Mouse (Mus musculus): Measurements from ENCODE around the gene Cabp2.

Cabp2 gene

DNA sequence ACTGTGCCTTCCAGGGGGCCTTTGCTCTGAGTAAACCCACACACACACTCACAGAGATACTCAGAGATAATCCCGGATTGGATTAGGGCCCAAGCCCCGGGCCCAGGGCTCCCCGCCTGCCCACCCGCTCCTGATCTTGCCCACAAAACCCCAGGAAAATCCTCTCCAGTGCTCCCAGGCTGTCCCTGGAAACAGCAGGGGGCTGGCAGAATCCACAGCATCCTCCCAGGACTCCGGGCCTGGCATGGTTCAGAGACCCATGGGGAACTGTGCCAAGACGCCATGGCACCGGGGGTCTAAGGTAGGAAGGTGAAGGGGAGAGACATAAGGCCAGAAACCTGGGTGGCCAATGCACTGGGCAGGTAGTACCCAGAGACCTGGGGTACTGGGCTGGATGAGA, 1.9 kb downstream of the Cabp2 start:
- no peak for DNase-seq

DNA sequence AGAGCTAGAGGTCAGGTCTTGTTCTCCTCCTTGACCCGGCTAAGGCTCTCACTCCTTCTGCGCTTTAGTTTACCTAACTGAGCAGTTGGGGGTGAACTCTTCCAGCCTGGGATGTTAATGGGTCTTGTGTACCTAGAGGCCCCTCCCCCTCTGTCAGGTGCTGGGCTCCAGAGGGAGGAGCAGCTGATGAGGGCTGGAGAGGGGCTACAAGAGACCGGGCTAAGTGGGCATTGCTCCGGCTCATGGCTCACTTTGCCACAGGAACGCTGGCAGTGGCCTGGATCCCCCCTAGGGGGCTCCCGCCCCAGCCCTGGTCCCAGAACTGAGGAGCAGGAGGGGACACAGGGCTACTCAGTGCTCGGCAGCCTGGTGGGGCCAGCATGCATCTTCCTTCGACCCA, 2.4 kb downstream of the Cabp2 start:
- no peak for DNase-seq

DNA sequence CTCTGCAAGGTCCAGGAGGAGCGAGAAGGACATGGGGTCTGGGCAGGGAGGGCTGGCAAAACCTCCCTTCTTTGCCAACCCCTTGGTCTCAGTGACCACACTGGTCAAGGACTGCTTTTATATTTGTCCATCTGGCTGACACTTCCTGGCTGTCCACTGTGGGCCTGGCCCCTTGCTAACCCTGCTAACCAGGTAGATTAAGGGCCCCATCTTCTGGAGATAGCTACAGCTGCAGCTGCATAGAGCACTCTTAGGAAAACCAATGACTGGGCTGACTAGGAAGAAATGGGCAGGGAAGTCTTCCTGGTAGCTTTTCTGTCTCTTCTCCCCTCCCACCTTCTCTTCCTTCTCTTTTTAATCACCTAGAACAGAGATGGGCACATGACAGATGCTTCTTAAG, 3.6 kb downstream of the Cabp2 start:
- no peak for DNase-seq

DNA sequence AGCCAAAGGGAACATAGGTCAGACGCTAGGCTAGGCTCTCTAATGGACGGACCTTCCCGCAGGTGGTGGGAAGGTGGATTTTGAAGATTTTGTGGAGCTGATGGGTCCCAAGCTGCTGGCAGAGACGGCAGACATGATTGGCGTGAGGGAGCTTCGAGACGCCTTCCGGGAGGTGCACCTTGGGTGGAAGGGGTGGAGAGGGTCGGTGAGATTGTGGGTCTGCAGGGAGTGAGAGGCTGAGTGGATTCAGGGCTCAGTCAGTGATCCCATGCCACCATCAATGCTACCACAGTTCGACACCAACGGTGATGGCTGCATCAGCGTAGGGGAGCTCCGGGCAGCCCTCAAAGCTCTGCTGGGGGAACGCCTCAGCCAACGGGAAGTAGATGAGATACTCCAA, 4.8 kb downstream of the Cabp2 start:
- peak; percentile 9 for DNase-seq

DNA sequence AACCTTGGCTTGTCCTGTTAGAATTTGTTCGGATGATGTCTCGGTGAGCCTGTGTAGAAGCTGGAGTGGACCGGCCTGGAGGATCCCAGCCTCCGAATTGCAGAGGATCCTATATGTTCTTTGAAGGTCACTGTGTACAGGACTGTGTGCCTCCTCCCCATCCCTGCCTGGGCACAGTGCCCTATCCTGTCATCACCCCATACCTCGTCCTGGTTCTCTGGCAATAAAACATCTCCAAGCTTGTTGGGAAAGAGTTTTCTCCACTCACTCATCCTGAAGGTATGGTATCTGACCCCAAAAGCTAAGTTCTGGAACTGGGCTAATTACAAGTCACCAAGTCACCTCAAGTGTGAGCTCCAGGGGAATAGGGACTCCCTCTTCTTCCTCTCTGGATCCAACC, 5.7 kb downstream of the Cabp2 start:
- DNase-seq = peak; percentile 11

DNA sequence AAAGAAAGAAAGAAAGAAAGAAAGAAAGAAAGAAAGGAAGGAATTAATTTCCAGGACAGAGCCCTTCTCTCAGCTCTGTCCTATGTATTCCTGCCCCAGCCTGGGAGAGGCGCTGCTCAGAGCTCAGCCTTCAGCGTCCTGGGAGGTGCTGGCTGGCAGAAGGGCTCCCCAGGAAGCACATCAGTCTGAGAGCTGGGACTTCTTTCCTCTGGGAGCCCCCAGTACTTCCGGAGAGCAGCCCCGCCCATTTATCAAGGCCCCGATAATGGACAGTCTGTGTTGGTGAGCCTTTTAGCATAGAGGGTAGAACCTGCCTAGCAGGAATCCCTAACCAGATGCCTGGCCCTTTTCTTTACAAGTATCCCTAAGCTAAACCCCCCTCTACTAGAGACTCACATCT, 6.8 kb downstream of the Cabp2 start:
- DNase-seq = no peak

DNA sequence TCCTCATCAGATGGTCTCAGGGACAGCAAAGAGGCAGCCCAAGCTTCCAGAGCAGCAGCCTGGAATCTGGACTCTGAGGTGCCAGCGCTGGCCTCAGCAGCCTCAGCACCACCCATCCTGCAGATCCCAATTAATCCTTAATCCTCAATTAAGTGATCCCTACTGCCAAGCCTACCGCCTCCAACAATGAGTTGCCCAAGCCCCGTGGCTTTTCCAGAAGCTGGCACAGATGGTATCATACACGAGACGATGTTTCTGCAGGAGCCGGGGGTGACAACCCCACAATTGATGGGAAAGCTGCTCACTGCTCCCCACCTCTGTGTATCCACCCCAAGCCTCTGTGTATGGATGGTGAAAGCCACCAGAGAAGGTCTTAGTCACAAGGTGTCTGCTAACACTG, 7.8 kb downstream of the Cabp2 start:
- DNase-seq = no peak

DNA sequence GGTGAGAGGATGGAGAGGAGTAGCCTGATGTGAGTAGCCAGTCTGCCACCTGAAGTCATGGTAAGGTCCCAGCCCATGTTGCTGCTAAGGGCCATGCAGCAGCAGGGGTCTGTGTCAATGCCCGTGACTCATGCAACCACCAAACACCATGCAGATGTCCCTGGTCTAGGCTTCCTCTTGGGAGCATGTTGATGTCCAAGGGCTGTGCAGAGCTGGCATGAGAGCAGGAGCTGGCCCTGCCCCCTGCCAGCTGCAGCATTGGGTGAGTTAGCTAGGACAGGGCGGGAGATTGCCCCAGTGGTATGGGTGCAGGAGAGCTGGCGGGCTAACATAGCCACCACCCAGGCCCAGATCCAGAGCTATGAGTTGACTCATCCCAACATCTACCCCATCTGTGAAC, 9.1 kb downstream of the Cabp2 start:
- DNase-seq = no peak

DNA sequence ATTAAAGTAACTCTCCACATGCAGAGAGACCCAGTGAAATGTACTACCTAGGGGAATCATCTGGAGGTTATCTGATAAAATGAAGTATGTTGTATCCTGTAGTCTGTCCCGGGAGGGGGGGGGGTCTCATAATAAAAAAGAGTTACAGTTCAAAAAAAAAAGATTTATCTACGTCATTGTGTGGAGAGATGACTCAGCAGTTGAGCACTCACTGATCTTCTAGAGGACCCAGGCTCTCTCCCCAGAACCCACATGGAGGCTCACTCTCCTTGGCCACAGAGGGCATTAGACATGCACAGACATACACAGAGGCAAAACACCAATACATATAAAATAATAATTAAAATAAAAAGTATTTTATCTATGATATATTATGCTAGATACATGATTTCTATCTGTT, 10.0 kb downstream of the Cabp2 start:
- DNase-seq = no peak

DNA sequence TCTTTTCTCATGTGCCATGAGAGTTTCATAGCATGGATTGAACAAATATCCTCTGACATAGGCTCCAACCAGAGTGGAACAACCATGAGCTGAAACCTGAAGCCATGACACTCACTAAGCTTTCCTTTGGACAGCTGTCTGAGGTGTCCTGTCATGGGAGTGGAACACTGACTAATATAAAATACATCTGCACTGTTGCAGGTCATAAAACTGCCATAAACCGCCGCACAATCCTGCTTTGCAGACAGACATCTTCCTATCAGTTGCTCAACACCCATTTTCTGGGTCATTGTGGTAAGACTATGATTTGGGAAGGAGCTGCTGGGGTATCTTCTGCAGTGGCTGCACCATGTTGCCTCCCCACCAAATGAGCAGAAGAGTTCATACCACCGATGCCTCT, 11.4 kb downstream of the Cabp2 start:
- DNase-seq = no peak

DNA sequence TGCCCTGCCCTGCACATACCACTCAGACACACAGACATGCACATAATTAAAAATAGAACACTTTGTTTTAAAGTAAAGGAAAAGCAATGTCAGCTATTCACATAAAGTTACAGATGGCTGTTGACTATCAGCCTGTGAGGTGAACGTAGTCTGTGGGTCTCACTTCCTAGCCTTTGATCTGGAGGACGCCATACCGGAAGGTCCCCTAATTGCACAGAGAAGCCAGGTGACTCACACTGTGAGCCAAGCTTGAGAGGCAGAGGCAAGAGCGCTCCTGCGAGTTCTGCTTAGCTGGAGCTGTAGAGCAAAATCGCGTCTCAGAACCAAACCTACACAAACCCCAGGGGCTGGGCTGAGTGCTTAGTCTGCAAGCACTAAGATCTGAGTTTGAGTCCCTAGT, 12.4 kb downstream of the Cabp2 start:
- DNase-seq = no peak

DNA sequence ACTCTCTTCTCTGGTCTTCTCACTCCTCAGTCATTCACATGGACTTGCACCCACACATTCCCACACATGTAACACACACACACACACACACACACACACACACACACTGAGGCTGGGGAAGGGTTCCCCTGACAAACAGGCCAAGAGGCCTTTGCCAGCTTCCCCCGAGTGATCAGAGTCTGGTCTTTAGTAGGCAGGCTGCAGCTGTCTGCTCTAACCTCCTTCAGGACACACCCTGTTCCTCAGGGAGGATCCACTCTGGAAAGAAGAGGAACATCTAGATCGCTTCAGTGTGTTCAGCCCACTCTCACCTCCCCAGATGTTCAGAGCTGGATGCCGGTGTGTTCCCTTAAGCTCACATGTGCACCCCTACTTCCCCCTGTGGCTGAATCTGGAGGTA, 13.0 kb downstream of the Cabp2 start:
- DNase-seq = no peak

DNA sequence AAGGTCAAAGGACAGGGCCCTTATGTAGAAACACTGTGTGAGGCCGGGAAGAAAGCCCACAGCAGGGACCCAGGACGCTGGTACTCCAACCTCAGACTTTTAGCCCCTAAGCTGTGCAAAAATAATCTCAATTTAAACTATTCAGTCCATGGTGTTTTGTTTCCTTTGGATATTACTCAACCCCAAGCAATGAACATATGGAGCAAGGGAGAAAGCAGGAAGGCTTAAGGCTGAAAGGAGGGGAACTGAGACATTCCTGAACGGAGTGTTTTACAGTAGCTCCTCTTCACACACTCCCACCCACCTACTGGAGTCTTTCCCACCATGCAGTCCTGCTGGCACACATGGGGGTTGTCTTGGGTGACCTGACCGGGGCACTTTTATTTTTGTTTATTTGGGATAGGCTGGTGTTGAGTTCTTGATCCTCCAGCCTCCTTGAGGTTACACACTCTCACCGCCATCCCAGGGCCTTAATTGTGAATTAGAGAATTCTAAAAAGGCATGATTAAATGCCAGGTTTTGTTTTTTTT, 13.5 kb downstream of the Cabp2 start:
- no peak for DNase-seq

DNA sequence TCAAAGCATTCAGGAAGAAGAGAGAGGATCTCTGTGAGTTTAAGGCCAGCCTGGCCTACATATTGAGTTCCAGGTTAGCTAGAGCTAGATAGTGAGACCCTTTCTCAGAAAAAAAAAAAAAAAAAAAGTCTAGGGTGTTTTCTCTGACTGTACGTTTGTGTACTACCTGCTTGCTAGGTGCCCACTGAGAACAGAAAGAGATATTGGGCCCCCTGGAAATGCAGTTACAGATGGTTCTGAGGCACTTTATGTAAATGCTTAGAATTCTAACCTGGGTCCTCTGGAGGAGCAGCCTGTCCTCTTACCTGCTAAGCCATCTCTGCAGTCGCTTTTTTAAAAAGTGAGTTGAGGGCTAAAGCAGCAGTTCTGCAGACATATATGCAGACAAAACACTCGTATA, 14.4 kb downstream of the Cabp2 start:
- DNase-seq = no peak

DNA sequence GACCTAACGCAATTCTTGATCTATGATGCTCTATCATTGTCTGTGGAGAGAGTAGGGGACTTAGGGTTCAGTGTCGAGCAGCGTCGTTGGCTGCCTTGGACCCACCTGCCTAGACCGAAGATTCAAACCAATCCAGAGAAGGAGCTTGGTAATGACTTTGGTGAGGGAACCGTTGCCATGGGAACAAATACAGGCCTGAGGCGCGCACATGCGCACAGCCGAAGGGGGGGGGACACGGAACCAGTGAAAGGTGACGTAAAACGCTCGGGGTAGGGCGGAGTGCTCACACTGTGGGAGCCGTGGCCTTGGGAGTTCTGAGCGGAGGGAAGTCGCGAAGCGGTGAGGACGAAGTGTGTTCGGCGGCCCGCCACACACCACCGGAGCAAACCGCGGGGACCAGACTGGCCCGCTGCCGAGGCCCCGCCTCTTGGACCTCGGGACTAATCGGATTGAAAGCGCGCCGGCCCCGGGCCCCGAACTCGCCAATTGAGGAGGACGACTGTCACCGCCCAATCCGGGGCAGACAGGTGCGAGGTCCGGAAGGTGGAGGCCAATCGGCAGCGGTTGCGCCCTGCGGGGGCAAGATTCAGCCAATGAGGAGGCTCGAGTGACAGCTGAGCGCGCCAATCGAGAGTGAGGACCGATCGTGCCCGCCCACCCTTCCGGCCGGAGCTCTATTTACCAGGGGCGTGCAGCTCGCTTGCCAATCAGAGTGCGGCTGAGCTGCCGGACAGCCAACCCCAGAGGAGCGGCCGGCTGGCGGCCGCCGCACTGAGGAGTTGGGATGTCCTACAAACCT, 15.5 kb downstream of the Cabp2 start, which contains the start of gene Cdk2ap2:
Gene Cdk2ap2 (plus strand): TSS at position 541 of the 799 bp plus-strand sequence.
- peak; percentile 100 for DNase-seq

DNA sequence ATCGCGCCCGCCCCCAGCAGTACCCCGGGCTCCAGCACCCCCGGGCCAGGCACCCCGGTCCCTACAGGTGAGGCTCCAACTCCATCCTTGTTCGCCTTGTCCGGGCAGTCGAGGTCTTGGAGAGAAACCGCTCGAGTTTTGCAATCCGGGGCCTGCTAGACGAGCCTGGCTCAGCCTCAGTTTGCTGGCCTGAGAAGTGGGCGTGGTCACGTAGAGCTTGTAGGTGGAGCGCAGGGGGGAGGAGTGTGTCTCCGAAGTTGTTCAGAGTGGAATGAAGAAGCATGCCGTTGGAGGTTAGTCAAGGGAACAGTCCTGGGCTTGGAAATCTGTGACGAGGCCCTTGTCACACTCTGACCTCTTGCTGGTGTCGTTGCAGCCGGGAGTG, 16.1 kb downstream of the Cabp2 start:
- DNase-seq = no peak

DNA sequence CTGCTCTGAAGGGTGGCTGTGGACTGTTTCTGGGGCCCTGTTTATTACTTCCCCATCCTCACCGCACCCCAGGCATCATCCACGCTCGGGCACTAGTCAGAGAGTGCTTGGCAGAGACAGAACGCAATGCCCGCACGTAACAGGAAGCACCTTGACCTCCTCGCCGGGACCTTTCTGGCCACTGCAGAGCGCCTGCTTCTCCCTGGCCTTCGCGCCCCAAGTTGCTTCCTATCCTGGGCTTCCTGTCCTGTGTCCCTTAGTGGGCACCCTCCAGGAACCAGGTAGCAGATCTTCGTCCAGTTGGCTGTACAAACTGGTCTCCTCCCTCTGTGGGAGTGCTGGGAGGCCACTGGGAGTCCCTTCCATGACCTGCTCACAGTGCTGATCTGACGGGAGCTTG, 17.0 kb downstream of the Cabp2 start:
- DNase-seq = no peak

DNA sequence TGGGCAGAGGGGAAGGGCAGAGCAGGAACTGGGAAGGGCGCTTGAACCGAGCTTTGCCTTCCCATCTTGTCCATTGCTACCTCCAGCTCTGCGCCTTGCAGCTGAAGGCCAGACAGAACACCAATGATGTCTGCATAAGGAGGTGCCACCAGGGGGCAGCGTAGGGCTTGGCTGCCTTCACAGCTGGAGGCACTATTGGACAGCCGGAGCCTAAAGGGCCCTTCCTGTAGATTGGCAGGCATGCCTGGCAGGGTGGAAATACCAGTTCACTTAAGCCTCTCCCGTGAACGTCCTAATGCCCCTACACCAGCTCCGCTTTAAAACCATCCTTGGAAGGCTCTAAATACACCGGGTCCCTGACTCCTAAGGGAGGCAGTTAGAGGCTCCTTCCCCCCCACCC, 17.7 kb downstream of the Cabp2 start:
- peak; percentile 92 for DNase-seq

DNA sequence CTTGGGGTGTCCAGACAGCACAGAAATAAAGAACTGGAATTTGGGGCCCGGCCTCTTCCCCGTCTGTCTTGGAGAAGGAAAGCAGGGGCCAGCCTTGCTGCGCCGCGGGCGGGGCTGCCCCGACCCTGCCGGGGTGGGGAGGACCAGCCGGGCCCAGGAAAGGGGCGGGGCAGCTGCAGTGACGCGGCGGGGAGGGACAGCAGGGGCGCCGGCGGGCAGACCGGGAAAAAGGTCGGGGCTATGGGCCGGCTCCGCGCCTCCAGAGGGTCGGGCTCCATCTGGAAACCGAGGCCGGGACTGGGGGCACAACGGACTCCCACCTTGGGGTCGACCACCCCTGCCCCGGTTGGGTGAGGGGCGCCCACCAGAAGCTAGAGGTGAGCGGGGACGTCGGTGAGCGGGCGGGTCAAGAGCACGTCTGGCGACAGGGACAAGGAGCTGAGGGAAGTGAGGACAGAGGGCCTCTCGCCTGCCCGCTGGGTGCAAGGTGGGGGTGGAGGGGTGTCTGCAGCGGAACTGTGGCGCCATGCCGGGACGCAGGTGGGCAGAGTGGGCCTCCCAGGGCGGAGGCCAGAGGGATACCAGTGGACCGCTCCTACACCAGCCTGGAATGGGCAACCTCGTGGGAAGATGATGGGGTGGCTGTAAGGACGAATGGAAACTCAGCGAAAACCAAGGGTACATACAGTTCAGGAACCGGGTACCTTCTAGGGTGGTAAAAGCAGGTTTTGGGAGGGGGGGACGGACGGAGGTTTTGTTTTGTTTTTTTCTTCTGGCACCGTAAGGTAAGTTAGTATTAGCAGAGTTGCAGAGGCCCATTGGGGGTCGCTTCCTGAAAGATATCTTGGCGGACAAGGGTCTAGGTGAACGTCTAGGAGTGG, 18.7 kb downstream of the Cabp2 start, which contains the start of gene Pitpnm1:
Gene Pitpnm1 (plus strand): TSS at position 162 of the 881 bp plus-strand sequence.
- peak; percentile 74 for DNase-seq

DNA sequence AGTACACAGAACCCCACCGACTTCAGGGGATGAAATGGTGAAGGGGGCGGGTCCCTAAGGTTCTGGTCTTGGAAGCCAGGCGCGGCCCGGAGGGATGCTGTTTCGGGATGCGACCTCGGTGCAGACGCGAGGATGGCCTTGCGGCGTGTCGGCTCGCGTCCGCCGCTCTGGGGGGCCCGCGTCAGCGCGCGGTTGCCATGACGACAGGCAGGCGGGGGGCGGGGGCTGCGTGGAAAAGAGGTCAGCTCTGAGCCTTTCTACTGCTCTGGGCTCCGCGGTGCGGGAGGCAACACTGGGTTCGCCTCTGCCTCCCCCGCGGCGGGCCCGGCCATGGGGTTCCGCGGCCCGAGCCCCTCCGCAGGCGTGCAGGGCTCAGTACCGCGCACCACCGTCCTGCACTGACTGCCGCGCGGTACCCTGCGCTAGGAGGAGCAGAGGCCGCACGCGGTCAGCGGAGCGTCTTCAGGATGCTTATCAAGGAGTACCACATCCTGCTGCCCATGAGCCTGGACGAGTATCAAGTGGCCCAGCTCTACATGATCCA, 19.4 kb downstream of the Cabp2 start:
- peak; percentile 85 for DNase-seq

DNA sequence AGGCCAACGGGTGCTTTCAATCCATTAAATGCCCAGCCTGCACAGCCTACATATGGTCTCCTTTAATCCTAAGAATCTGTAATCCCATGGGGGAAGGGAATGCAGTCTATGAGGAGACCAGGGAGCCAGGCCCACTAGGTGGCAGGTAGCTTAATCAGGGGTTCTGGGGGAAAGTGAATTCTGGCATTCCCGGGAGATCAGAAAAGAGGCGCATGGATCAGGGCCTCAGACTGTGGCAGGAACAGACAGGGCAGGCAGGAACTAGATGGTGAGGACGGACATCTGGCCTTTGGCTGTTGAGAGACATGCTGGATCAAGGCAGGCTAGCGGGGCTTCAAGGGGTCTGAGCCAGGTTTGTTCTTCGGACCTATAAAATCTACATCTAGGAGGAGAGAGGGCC, 20.1 kb downstream of the Cabp2 start:
- no peak for DNase-seq

DNA sequence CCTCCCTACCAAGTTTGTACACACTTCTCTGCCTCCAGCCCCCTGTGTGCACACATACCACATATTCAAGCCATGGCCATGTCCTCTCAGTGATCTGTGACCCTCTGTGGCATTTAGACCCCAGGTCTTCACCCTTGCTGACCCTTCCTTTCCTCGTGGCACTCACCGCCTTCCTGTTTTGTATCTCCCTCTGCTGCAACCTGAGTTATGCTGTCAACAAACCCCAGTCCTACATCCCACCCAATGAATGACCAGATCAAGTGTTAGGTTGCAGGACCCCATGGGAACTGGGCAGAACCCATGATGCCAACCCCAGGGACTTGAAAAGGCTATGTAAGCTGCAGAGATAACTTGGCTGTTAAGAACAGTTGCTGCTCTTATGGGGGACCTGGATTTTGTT, 20.7 kb downstream of the Cabp2 start:
- DNase-seq = no peak

DNA sequence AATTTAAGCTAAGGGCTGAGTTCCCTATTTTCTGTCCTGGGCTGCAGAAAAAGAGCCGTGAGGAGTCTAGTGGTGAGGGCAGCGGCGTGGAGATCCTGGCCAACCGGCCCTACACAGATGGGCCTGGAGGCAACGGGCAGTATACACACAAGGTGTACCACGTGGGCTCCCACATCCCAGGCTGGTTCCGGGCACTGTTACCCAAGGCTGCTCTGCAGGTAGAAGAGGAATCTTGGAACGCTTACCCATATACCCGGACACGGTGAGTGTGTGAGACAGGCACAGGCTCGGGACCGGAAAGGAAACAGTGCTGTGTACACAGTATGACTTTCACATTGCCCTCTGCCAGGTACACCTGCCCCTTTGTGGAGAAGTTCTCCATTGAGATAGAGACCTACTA, 21.2 kb downstream of the Cabp2 start:
- DNase-seq = peak; percentile 63

DNA sequence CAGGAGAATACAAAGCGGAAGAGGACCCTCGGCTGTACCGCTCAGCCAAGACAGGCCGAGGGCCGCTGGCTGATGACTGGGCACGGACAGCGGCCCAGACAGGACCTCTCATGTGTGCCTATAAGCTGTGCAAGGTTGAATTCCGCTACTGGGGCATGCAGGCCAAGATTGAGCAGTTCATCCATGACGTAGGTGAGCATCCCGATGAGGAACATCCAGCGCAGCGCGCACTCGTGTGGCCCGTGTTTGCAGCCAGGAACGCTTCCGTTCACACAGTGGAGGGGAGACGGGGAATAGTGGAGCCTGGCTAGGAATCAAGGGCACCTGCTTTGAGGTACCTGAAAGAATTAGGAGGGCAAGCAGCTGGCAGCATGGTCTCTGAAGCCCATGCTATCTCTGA, 21.9 kb downstream of the Cabp2 start:
- DNase-seq = no peak

Data from cerebellum, adult 8-10 months (tissue).